Mouse (Mus musculus): Measurements from ENCODE around the gene Sppl3. TPM values are rescaled to one million over a fixed set of nuclear protein-coding genes. Genes with fewer than 3 reads are reported as not detected.
"Not testable (repeated sequence)": the region's sequence is repeated elsewhere in the genome, so short reads cannot be mapped to it uniquely, and the experiment has no call there.

Sppl3 gene
- polyA plus RNA-seq, 1 experiment, result 112 TPM

- 87% methylated on average over 6 of the region's 6 CpGs for WGBS
These were observed 89.5 kb downstream of the Sppl3 start for GRCm38 (mm10) chr5:115100473-115100872.

GRCm38 (mm10) chr5:115102231-115102630, 91.3 kb downstream of the Sppl3 start:
- Histone ChIP-seq H3K36me3 (ENCODE audit: control insufficient read depth, insufficient read depth, low read length) (peaks cover 13% of the 10 kb centered on the region), H3K27ac (ENCODE audit: control insufficient read depth, insufficient read depth, low read length) (no peak overlapping the region), H3K27me3 (ENCODE audit: control insufficient read depth, insufficient read depth, low read length) (no peaks in the 10 kb centered on the region), H3K4me1 (replicated peaks; ENCODE audit: control insufficient read depth, insufficient read depth, low read length) (no peaks in the 10 kb centered on the region), H3K4me3 (ENCODE audit: control insufficient read depth, insufficient read depth, low read length) (no peak overlapping the region)
- no peak for DNase-seq
- TF ChIP-seq CTCF (IDR thresholded peaks at IDR 0.05; ENCODE audit: borderline replicate concordance, control insufficient read depth, extremely low read depth, insufficient read depth, low read length, poor library complexity) (no peak), POLR2A (IDR thresholded peaks at IDR 0.05; ENCODE audit: control insufficient read depth, extremely low read depth, insufficient read depth, low read length, poor library complexity) (no peak)
- WGBS, result 94% methylated on average over 2 of the region's 2 CpGs

More at GRCm38 (mm10) chr5:115100473-115100872, 89.5 kb downstream of the Sppl3 start:
- DNase-seq, result no peak
- H3K27ac ChIP-seq (ENCODE audit: control insufficient read depth, insufficient read depth, low read length), result no peak overlapping the region
- TF ChIP-seq POLR2A (IDR thresholded peaks at IDR 0.05; ENCODE audit: control insufficient read depth, extremely low read depth, insufficient read depth, low read length, poor library complexity) (no peak), CTCF (IDR thresholded peaks at IDR 0.05; ENCODE audit: borderline replicate concordance, control insufficient read depth, extremely low read depth, insufficient read depth, low read length, poor library complexity) (no peak)
- H3K36me3 ChIP-seq (ENCODE audit: control insufficient read depth, insufficient read depth, low read length), result peaks cover 30% of the 10 kb centered on the region
- H3K27me3 ChIP-seq (ENCODE audit: control insufficient read depth, insufficient read depth, low read length), result no peaks in the 10 kb centered on the region
- no peak overlapping the region for H3K4me3 ChIP-seq (ENCODE audit: control insufficient read depth, insufficient read depth, low read length)
- peaks cover 7% of the 10 kb centered on the region for H3K4me1 ChIP-seq (replicated peaks; ENCODE audit: control insufficient read depth, insufficient read depth, low read length)

GRCm38 (mm10) chr5:115103253-115103652, 92.3 kb downstream of the Sppl3 start:
- not testable (repeated sequence) for H3K36me3 ChIP-seq (ENCODE audit: control insufficient read depth, insufficient read depth, low read length); H3K27me3 ChIP-seq (ENCODE audit: control insufficient read depth, insufficient read depth, low read length); H3K27ac ChIP-seq (ENCODE audit: control insufficient read depth, insufficient read depth, low read length); DNase-seq; H3K4me3 ChIP-seq (ENCODE audit: control insufficient read depth, insufficient read depth, low read length); H3K4me1 ChIP-seq (replicated peaks; ENCODE audit: control insufficient read depth, insufficient read depth, low read length)
- WGBS, result 93% methylated on average over 23 of the region's 23 CpGs

- Histone ChIP-seq H3K4me3 (ENCODE audit: control insufficient read depth, insufficient read depth, low read length) (no peak overlapping the region), H3K36me3 (ENCODE audit: control insufficient read depth, insufficient read depth, low read length) (peaks cover 3% of the 10 kb centered on the region; the same call in 1 of the 2 replicates), H3K4me1 (replicated peaks; ENCODE audit: control insufficient read depth, insufficient read depth, low read length) (no peaks in the 10 kb centered on the region), H3K27me3 (ENCODE audit: control insufficient read depth, insufficient read depth, low read length) (no peaks in the 10 kb centered on the region), H3K27ac (ENCODE audit: control insufficient read depth, insufficient read depth, low read length) (no peak overlapping the region)
- TF ChIP-seq CTCF (IDR thresholded peaks at IDR 0.05; ENCODE audit: borderline replicate concordance, control insufficient read depth, extremely low read depth, insufficient read depth, low read length, poor library complexity) (no peak), POLR2A (IDR thresholded peaks at IDR 0.05; ENCODE audit: control insufficient read depth, extremely low read depth, insufficient read depth, low read length, poor library complexity) (no peak)
- DNase-seq, result no peak
- WGBS, result 96% methylated on average over 8 of the region's 8 CpGs
These were observed 100.2 kb downstream of the Sppl3 start for GRCm38 (mm10) chr5:115111156-115111555.

- DNase-seq, result no peak
- Histone ChIP-seq H3K4me1 (replicated peaks; ENCODE audit: control insufficient read depth, insufficient read depth, low read length) (no peaks in the 10 kb centered on the region), H3K27ac (ENCODE audit: control insufficient read depth, insufficient read depth, low read length) (no peak overlapping the region), H3K27me3 (ENCODE audit: control insufficient read depth, insufficient read depth, low read length) (no peaks in the 10 kb centered on the region), H3K36me3 (ENCODE audit: control insufficient read depth, insufficient read depth, low read length) (peaks cover 3% of the 10 kb centered on the region; the same call in 1 of the 2 replicates), H3K4me3 (ENCODE audit: control insufficient read depth, insufficient read depth, low read length) (no peak overlapping the region)
- no peak for TF ChIP-seq CTCF (IDR thresholded peaks at IDR 0.05; ENCODE audit: borderline replicate concordance, control insufficient read depth, extremely low read depth, insufficient read depth, low read length, poor library complexity)
- no peak for TF ChIP-seq POLR2A (IDR thresholded peaks at IDR 0.05; ENCODE audit: control insufficient read depth, extremely low read depth, insufficient read depth, low read length, poor library complexity)
- WGBS, result 97% methylated on average over 12 of the region's 12 CpGs
These were observed 102.3 kb downstream of the Sppl3 start for GRCm38 (mm10) chr5:115113244-115113643.

GRCm38 (mm10) chr5:115114501-115114900, 103.6 kb downstream of the Sppl3 start:
- no peak for DNase-seq
- Histone ChIP-seq H3K27me3 (ENCODE audit: control insufficient read depth, insufficient read depth, low read length) (no peaks in the 10 kb centered on the region), H3K36me3 (ENCODE audit: control insufficient read depth, insufficient read depth, low read length) (peaks cover 3% of the 10 kb centered on the region; the same call in 1 of the 2 replicates), H3K4me3 (ENCODE audit: control insufficient read depth, insufficient read depth, low read length) (no peak overlapping the region), H3K4me1 (replicated peaks; ENCODE audit: control insufficient read depth, insufficient read depth, low read length) (peaks cover 2% of the 10 kb centered on the region; the same call in 1 of the 2 replicates), H3K27ac (ENCODE audit: control insufficient read depth, insufficient read depth, low read length) (no peak overlapping the region)
- WGBS, result 97% methylated on average over 8 of the region's 8 CpGs
- no peak for TF ChIP-seq CTCF (IDR thresholded peaks at IDR 0.05; ENCODE audit: borderline replicate concordance, control insufficient read depth, extremely low read depth, insufficient read depth, low read length, poor library complexity)

GRCm38 (mm10) chr5:115116426-115116825, 105.5 kb downstream of the Sppl3 start:
- TF ChIP-seq POLR2A (IDR thresholded peaks at IDR 0.05; ENCODE audit: control insufficient read depth, extremely low read depth, insufficient read depth, low read length, poor library complexity), result no peak
- TF ChIP-seq CTCF (IDR thresholded peaks at IDR 0.05; ENCODE audit: borderline replicate concordance, control insufficient read depth, extremely low read depth, insufficient read depth, low read length, poor library complexity), result no peak
- 96% methylated on average over 3 of the region's 3 CpGs for WGBS
- DNase-seq, result no peak
- H3K4me3 ChIP-seq (ENCODE audit: control insufficient read depth, insufficient read depth, low read length), result no peak overlapping the region
- H3K27me3 ChIP-seq (ENCODE audit: control insufficient read depth, insufficient read depth, low read length), result no peaks in the 10 kb centered on the region
- H3K4me1 ChIP-seq (replicated peaks; ENCODE audit: control insufficient read depth, insufficient read depth, low read length), result peaks cover 5% of the 10 kb centered on the region; the same call in 1 of the 2 replicates
- peaks cover 3% of the 10 kb centered on the region; the same call in 1 of the 2 replicates for H3K36me3 ChIP-seq (ENCODE audit: control insufficient read depth, insufficient read depth, low read length)
- no peak overlapping the region for H3K27ac ChIP-seq (ENCODE audit: control insufficient read depth, insufficient read depth, low read length)
